Mouse (Mus musculus) mouse embryonic stem cell (cell line): Measurements from ENCODE around the gene Gpbar1.
"Not testable (repeated sequence)": the region's sequence is repeated elsewhere in the genome, so short reads cannot be mapped to it uniquely, and the experiment has no call there.

Source experiments
- in situ Hi-C, 2 experiments: fragments of 300-500 bp; cut with MboI; formaldehyde crosslinking; loops; 1 replicate in 1 of 2; 3 replicates in 1 of 2; pipeline ENCODE4 v1.14.3; 2019 to 2020; ENCODE audit warnings: low sequenced_read_pairs in 2 of 2, low pct_unique_long_range_greater_than_20kb in 1 of 2, mixed read lengths in 1 of 2; ENCODE audit not compliant: unreplicated experiment in 1 of 2

Gpbar1 gene

DNA sequence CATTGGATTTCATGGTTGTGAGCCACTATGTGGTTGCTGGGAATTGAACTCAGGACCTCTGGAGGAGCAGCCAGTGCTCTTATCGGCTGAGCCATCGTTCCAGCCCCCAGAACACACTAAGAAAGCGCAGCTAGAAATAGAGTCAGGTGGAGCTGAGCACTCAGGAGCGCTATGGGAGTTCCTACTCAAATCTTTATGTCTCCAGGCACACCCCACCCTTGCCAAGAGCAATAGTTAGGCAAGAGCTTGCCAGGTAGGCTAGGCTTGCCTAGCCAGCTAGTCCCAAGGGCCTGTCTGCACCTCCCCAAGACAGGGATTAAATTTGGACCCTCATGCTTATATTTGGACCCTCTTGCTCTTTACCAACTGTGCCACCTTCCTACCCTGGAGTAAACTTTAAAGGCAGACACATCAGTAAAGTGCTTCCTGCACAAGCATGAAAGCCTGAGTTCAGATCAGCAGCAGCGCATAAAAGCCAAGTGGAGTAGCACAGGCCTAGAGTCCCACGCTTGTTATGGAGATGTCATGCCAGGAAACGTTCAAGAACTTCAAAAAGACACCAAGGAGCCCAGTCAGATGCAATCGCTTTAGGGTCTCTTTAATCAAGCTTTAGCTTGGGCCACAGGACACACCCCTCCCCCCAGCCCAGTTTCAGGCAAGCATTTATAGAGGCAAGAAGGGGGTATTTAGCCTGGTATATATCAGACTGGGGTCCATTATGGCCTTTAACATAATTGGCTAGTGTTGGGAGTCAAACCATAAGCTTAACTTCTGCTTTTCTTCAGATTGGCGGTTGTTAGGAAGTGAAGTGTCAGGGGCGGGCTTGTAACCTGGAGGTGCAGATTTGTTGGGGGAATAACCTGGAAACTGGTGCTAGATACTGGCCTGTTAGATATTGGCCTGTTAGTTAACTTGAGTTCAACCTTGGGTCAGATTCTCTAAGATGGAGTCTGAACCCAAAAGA lies 29.9 kb downstream of the Gpbar1 start:
- in situ Hi-C loops = no loop called here

DNA sequence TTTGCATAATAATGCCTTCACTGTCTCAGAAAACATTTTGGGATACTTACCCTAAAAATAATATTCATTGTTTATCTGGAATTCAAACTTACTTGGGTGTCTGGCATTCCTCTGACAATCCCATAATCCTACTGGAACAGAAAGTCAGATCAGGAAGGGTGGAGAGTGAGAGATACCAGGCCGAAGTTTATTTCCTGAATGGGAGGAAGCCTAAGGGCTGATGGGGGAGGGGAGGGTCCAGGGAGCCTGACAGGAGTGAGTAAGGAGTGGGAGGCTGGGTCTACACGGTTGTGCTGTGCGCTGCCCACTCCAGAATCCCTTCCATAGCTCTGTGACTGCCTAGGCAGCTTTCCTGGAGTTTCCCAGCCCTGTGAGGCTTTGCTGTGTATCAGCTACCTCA lies 31.4 kb downstream of the Gpbar1 start:
- in situ Hi-C loops = no loop called here

- in situ Hi-C loops = no loop called here
Measured at GRCm38 (mm10) chr1:74313049-74313692, 34.8 kb downstream of the Gpbar1 start.

DNA sequence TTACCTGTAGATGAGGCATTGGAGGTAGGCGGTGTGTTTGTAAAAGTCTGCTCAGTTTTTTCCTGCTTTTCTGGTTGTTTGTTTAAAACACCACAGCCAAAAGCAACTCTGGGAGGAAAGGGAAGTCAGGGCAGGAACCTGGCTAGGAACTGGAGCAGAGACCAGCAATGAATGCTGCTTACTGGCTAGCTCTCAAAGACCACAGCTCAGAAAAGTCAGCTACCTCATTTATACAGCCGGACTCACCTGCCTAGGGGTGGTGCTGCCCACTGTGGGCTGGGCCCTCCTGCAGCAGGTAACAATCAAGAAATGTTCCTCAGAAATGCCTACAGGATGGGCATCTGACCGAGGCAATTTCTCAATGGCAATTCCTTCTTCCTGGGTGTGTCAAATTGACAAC lies 36.4 kb downstream of the Gpbar1 start:
- in situ Hi-C loops = no loop called here

DNA sequence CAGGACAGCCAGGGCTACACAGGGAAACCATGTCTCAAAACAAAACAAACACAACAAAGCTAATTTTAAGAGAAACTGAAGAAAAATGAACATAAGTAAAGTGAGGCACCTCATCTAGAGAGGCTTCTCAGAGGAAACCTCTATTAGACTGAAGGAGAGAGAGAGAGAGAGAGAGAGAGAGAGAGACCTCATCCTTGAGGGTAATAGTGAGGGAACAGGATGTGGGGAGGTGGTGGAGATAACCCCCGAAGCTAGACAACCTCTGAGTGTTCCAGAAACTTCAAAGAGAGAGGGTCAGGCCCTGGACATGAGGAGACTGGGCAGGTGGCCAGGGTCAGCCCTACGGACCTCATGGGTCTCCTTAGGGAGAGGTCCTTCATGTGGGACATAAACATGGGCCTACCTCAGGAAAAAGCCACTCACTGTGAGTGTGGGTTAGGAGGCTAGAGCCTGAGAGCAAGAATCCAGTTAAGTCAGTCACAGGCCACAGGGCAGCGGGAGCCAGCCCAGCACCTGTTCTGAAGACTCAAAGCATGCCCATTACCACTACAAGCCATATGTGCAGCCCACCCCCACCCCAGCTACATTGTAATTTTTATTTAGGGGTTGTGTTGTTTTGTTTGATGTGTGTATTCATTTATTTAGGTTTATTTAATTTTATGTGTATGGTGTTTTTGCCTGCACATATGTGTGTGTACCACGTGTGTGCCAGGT lies 37.9 kb downstream of the Gpbar1 start:
- in situ Hi-C loops = no loop called here

- in situ Hi-C loops = no loop called here
Measured at GRCm38 (mm10) chr1:74318711-74319110, 40.4 kb downstream of the Gpbar1 start.

- in situ Hi-C loops = no loop called here
Measured at GRCm38 (mm10) chr1:74321396-74321795, 43.0 kb downstream of the Gpbar1 start.

DNA sequence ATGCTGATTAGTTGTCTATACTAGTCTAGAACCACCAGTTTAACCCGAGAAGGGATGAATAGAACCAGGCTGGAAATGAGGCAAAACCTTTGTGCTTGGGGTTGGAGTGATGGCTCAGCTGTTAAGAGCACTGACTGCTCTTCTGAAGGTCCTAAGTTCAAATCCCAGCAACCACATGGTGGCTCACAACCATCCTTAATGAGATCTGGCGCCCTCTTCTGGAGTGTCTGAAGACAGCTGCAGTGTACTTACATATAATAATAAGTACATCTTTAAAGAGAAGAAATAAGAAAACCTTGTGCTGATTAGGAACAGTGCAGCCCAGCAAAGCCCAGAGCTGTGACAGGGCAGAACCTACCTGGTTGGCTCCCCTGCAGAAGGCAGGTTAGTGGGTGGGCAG lies 48.6 kb downstream of the Gpbar1 start:
- in situ Hi-C loops = not testable (repeated sequence)
